Mouse (Mus musculus): Measurements from ENCODE around the gene Hist1h2af.

DNA sequence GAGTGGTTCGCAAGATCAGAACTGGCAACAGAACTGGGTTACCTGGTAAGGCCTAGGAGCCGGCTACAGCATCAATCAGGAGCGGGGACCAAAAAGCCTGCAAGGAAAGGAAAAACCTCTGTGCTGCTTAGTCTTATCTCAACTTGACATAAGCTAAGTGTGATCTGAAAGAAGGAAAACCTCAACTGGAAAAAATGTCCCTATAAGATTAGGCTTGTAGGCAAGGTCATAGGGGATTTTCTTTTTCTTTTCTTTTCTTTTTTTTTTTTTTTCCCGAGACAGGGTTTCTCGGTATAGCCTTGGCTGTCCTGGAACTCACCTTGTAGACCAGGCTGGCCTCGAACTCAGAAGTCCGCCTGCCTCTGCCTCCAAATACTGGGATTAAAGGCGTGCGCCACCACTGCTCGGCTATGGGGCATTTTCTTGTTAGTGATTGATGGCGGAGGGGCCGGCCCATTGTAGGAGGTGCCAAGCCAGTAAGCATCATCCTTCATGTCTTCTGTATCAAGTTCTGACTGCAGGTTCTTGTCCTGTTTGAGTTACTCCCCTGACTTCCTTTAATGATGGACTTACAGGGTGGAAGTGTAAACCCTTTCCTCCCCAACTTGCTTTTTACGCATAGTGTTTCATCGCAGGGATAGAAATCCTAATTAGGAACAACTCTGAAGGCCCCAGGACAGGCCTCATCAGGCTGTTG, 26.7 kb upstream of the Hist1h2af start:
- TF ChIP-seq CTCF (IDR thresholded peaks at IDR 0.05; ENCODE audit: control insufficient read depth, insufficient read depth, low read length) (no peak), POLR2A (IDR thresholded peaks at IDR 0.05; ENCODE audit: borderline replicate concordance, control insufficient read depth, low read depth, low read length) (no peak)

All from bone marrow, adult 2 months (tissue).